Mouse (Mus musculus) G1E-ER4 (cell line): ENCODE measurements around the gene Omp. TPM values are rescaled to one million over a fixed set of nuclear protein-coding genes. Genes with fewer than 3 reads are reported as not detected.

Experiments used
- GATA1 ChIP-seq: IDR thresholded peaks from one replicate; pipeline ENCODE4 v1.8.0; 2012; ENCODE audit warnings: low read length, inconsistent platforms
- polyA plus RNA-seq: library from polyadenylated mRNA; stranded (reverse); fragments of >175 nt; gene quantifications from 2 replicates; pipeline ENCODE4 v1.2.3, GENCODE M21; 2012

Gene Omp
- polyA plus RNA-seq, 1 experiment = not detected

- TF ChIP-seq GATA1 = no peak
These were observed 29.8 kb upstream of the Omp start for GRCm38 (mm10) chr7:98174883-98175755.

- TF ChIP-seq GATA1 = no peak
These were observed 28.1 kb upstream of the Omp start for GRCm38 (mm10) chr7:98173408-98173807.

GRCm38 (mm10) chr7:98172661-98173060 lies 27.4 kb upstream of the Omp start:
- TF ChIP-seq GATA1 = no peak

- TF ChIP-seq GATA1 = no peak
These were observed 26.1 kb upstream of the Omp start for GRCm38 (mm10) chr7:98171141-98172073.

GRCm38 (mm10) chr7:98164999-98165528 lies 19.8 kb upstream of the Omp start:
- no peak for TF ChIP-seq GATA1

GRCm38 (mm10) chr7:98164382-98164998 lies 19.2 kb upstream of the Omp start:
- no peak for TF ChIP-seq GATA1

GRCm38 (mm10) chr7:98163700-98164099 lies 18.4 kb upstream of the Omp start:
- TF ChIP-seq GATA1 = no peak

GRCm38 (mm10) chr7:98162239-98162638 lies 16.9 kb upstream of the Omp start:
- TF ChIP-seq GATA1 = no peak

- TF ChIP-seq GATA1 = no peak
These were observed 14.9 kb upstream of the Omp start for GRCm38 (mm10) chr7:98160041-98160740.

- no peak for TF ChIP-seq GATA1
These were observed 13.2 kb upstream of the Omp start for GRCm38 (mm10) chr7:98158481-98158880.

GRCm38 (mm10) chr7:98157636-98158332 lies 12.5 kb upstream of the Omp start:
- TF ChIP-seq GATA1 = no peak

GRCm38 (mm10) chr7:98156280-98156665 lies 11.0 kb upstream of the Omp start:
- TF ChIP-seq GATA1 = no peak

- TF ChIP-seq GATA1 = no peak
These were observed 10.4 kb upstream of the Omp start for GRCm38 (mm10) chr7:98155546-98156279.

- no peak for TF ChIP-seq GATA1
These were observed 8.6 kb upstream of the Omp start for GRCm38 (mm10) chr7:98153892-98154291.
